Mouse (Mus musculus) liver, postnatal 0 days (tissue): ENCODE measurements around the gene Cd81.

Source experiments
- CTCF ChIP-seq: sonication (generic); IDR thresholded peaks from 2 replicates; pipeline ENCODE4 v1.5.1; 2016; ENCODE audit warnings: antibody characterized with exemption, low read depth
- EP300 ChIP-seq: IDR thresholded peaks from 2 replicates; pipeline ENCODE4 v1.6.1; 2016; ENCODE audit warnings: antibody characterized with exemption, low read depth, mild to moderate bottlenecking

DNA sequence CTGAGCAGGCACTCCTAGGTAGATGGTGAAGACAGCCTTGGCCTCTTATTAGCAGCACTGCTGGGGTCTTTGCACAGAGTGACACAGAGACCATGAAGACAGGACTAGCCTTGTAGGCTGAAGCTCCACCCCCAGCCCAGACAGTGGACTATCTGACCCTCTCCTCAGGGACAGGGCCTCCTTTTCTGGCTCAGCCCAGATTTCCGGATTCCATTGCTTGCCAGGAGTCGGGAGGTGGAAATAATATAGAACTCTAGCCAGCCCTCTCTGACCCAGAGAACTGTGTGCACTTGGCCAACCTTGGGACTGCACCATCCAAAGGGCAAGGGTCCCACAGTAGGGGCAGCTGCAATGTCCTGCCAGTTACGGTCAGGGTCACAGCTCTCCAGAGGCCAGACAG is 10.4 kb upstream of the Cd81 start:
- no peak for TF ChIP-seq CTCF
- no peak for TF ChIP-seq EP300
